Mouse (Mus musculus) hindbrain, embryonic 11.5 days (tissue): Measurements from ENCODE around the gene 0610037L13Rik. TPM values are rescaled to one million over a fixed set of nuclear protein-coding genes. Genes with fewer than 3 reads are reported as not detected.
A peak's percentile ranks its signal among the peaks of the same experiment; 100 is the strongest.

Experiments used
- ATAC-seq: fragments of 200-750 bp; cut with Nextera tagmentation; 2 replicates; pipeline ENCODE4 v1.8.0; 2017; ENCODE audit warnings: mild to moderate bottlenecking, moderate TSS enrichment, moderate library complexity; ENCODE audit not compliant: low FRiP score
- DNase-seq: peaks from one replicate; pipeline ENCODE4 v3.0.0-alpha.2; 2015; ENCODE audit warnings: low spot score
- H3K27ac ChIP-seq: fragments of 300-500 bp; sonication (generic); 2 replicates; pipeline ENCODE4 v1.5.1; 2014; ENCODE audit warnings: mild to moderate bottlenecking, low read depth, low read length
- H3K27me3 ChIP-seq: fragments of 300-500 bp; sonication (generic); 2 replicates; pipeline ENCODE4 v1.6.1; 2014; ENCODE audit warnings: mild to moderate bottlenecking, low read length, moderate library complexity, mixed read lengths; ENCODE audit not compliant: control insufficient read depth, insufficient read depth
- H3K36me3 ChIP-seq: fragments of 300-500 bp; sonication (generic); 2 replicates; pipeline ENCODE4 v1.6.1; 2014; ENCODE audit warnings: mild to moderate bottlenecking, low read length, moderate library complexity, mixed read lengths; ENCODE audit not compliant: control insufficient read depth, insufficient read depth
- H3K4me1 ChIP-seq: fragments of 300-500 bp; sonication (generic); replicated peaks from 2 replicates; pipeline ENCODE4 v1.6.1; 2014; ENCODE audit warnings: low read length, mixed read lengths; ENCODE audit not compliant: control insufficient read depth, insufficient read depth
- H3K4me2 ChIP-seq: fragments of 300-500 bp; sonication (generic); replicated peaks from 2 replicates; pipeline ENCODE4 v1.6.1; 2014; ENCODE audit warnings: mild to moderate bottlenecking, low read depth, low read length
- H3K4me3 ChIP-seq: fragments of 300-500 bp; sonication (generic); 2 replicates; pipeline ENCODE4 v1.5.1; 2014; ENCODE audit warnings: low read depth, low read length
- H3K9ac ChIP-seq: fragments of 300-500 bp; sonication (generic); 2 replicates; pipeline ENCODE4 v1.6.1; 2014; ENCODE audit warnings: low read depth, low read length
- H3K9me3 ChIP-seq: fragments of 300-500 bp; sonication (generic); 2 replicates; pipeline ENCODE4 v1.6.1; 2016; ENCODE audit warnings: low read length; ENCODE audit not compliant: control insufficient read depth
- WGBS: fragments of 180-500 bp; shearing (Covaris S2); extraction: QIAGEN DNeasy Blood & Tissue Kit; methylation state at CpG from one replicate; pipeline ENCODE4 v1.1.7; 2014; 5-methylcytosine and 5-hydroxymethylcytosine counted together
- polyA plus RNA-seq: library from polyadenylated mRNA; unstranded; fragments of >200 nt; fragmentation: Nextera tagmentation; extraction: Ambion mirVana; gene quantifications from 2 replicates; pipeline ENCODE4 v1.2.1, GENCODE M21; 2014

Gene 0610037L13Rik
- polyA plus RNA-seq, 1 experiment from 2014 or later, result 135 TPM

DNA sequence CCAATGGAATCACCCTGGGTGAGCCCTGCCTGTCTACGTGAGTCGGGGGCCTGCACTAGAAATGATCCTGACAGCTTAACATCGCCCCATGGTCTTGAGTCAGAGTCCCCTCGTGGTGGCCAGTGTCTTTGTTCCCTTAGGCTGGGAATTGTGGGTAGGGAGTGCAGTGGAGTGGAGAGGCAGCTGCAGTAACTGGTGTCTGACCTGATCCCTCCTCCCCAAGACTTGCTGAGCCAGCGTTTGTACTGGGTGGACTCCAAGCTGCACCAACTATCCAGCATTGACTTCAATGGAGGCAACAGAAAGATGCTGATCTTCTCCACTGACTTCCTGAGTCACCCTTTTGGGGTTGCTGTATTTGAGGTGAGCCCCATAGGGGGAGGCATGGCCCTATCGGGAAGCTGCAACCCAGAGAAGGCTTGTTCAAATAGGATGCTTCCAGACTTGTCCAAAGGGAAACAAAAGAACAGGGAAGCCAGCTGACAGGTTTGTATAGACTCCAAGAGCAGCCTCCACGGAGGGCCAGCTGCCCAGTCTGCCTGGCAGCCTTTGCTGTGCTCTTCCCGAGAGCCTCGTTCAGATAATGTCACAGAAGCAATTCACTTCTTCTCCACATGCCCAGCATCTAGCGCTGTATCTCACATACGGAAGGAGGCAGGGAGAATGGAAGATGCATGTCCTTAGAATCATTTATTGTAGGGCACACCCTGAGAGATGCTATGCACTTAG lies 32.5 kb upstream of the 0610037L13Rik start:
- H3K27ac ChIP-seq, result no peak overlapping the region
- 79% methylated on average over 11 of the region's 11 CpGs for WGBS
- DNase-seq (no peak), ATAC-seq (no peak)
- H3K9me3 ChIP-seq, result no peaks in the 10 kb centered on the region
- no peak overlapping the region for H3K4me3 ChIP-seq
- H3K36me3 ChIP-seq, result peaks cover 17% of the 10 kb centered on the region; the same call in 1 of the 2 replicates
- no peak overlapping the region for H3K4me2 ChIP-seq
- H3K27me3 ChIP-seq, result no peaks in the 10 kb centered on the region
- no peak overlapping the region for H3K9ac ChIP-seq
- no peaks in the 10 kb centered on the region for H3K4me1 ChIP-seq

GRCm38 (mm10) chr4:107858995-107859394 lies 30.6 kb upstream of the 0610037L13Rik start:
- WGBS, result 93% methylated on average over 7 of the region's 7 CpGs
- no peaks in the 10 kb centered on the region for H3K27me3 ChIP-seq
- peaks cover 19% of the 10 kb centered on the region; the same call in 1 of the 2 replicates for H3K36me3 ChIP-seq
- no peak for ATAC-seq
- H3K4me2 ChIP-seq, result no peak overlapping the region
- H3K27ac ChIP-seq, result no peak overlapping the region
- H3K4me3 ChIP-seq, result no peak overlapping the region
- no peaks in the 10 kb centered on the region for H3K9me3 ChIP-seq
- DNase-seq, result no peak
- no peak overlapping the region for H3K9ac ChIP-seq
- H3K4me1 ChIP-seq, result no peaks in the 10 kb centered on the region

- ATAC-seq (no peak), DNase-seq (no peak)
- WGBS, result 83% methylated on average over 4 of the region's 4 CpGs
- no peaks in the 10 kb centered on the region for H3K27me3 ChIP-seq
- H3K9ac ChIP-seq, result no peak overlapping the region
- H3K4me2 ChIP-seq, result no peak overlapping the region
- H3K4me1 ChIP-seq, result no peaks in the 10 kb centered on the region
- peaks cover 18% of the 10 kb centered on the region; the same call in 1 of the 2 replicates for H3K36me3 ChIP-seq
- no peaks in the 10 kb centered on the region for H3K9me3 ChIP-seq
- no peak overlapping the region for H3K27ac ChIP-seq
- no peak overlapping the region for H3K4me3 ChIP-seq
Observed at GRCm38 (mm10) chr4:107864866-107865265, 24.7 kb upstream of the 0610037L13Rik start.

GRCm38 (mm10) chr4:107879254-107880050 lies 10.2 kb upstream of the 0610037L13Rik start, which contains the start of gene Magoh:
TSS of gene Magoh (plus strand) at chr4:107879755.
- 4% methylated on average over 48 of the region's 48 CpGs for WGBS
- Histone ChIP-seq H3K4me3 (peak within 1 kb of the TSS; percentile 88), H3K4me1 (peaks cover 3% of the 10 kb centered on the region; the same call in 1 of the 2 replicates), H3K9ac (peak within 1 kb of the TSS; percentile 81), H3K36me3 (peaks cover 3% of the 10 kb centered on the region; the same call in 1 of the 2 replicates), H3K27me3 (no peaks in the 10 kb centered on the region), H3K9me3 (no peaks in the 10 kb centered on the region), H3K27ac (no peak within 1 kb of the TSS; the same call in 1 of the 2 replicates), H3K4me2 (peak within 1 kb of the TSS; percentile 74)
- ATAC-seq, result peak; percentile 93
- DNase-seq, result peak; percentile 99

GRCm38 (mm10) chr4:107881631-107882030 lies 8.0 kb upstream of the 0610037L13Rik start:
- Histone ChIP-seq H3K9ac (no peak overlapping the region), H3K27me3 (no peaks in the 10 kb centered on the region), H3K9me3 (no peaks in the 10 kb centered on the region), H3K4me1 (peaks cover 3% of the 10 kb centered on the region; the same call in 1 of the 2 replicates), H3K36me3 (peaks cover 5% of the 10 kb centered on the region; the same call in 1 of the 2 replicates), H3K4me2 (no peak overlapping the region), H3K27ac (no peak overlapping the region), H3K4me3 (no peak overlapping the region)
- ATAC-seq (no peak), DNase-seq (no peak)
- WGBS, result 95% methylated on average over 1 of the region's 1 CpGs

DNA sequence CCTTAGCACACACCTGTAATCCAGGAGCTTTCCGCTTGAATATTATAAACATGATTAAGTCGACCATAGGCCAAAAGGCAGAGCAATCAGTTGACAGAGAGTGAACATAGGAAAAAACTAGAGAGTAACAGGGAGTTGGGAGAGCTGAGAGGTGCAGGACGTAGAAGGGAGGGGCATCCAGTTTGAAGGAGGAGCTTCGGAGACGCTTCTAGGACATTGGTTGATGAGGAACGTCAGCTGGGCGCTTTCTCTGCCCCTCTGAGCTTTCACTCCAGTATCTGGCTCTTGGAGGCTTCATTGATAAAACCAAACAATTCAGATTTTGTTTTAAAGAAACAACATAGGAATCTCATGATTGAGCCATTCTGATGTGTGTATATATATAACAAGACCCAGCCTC lies 3.2 kb upstream of the 0610037L13Rik start:
- ATAC-seq, result no peak
- H3K36me3 ChIP-seq, result peaks cover 10% of the 10 kb centered on the region; the same call in 1 of the 2 replicates

DNA sequence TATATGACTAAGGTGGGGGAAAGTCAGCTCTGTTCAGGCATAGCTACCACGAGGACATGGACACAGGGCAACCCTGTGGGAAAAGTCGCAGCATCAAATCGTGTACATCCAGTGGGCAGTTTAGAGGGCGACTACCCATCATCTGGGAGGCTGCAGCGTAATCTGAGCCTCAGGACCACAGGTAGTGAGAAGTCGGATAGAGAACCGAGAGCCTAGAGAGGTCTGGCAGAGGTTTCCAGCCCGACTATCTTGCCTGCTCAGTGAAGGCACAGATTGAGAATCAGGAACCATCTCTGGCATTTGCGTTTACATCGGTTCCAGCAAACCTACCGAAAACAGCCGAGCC lies 255 bp upstream of the 0610037L13Rik start:
- ATAC-seq (peak; percentile 57), DNase-seq (no peak)
- H3K4me3 ChIP-seq, result peak overlapping the region; percentile 44
- WGBS, result under 1% methylated on average over 12 of the region's 12 CpGs
- peak overlapping the region; percentile 82 for H3K4me2 ChIP-seq
- peak overlapping the region; percentile 87 for H3K27ac ChIP-seq
- H3K9ac ChIP-seq, result peak overlapping the region; percentile 74
- no peaks in the 10 kb centered on the region for H3K9me3 ChIP-seq
- H3K27me3 ChIP-seq, result no peaks in the 10 kb centered on the region
- H3K4me1 ChIP-seq, result no peaks in the 10 kb centered on the region
- H3K36me3 ChIP-seq, result peaks cover 8% of the 10 kb centered on the region; the same call in 1 of the 2 replicates

More for the DNA sequence above, 3.2 kb upstream of the 0610037L13Rik start:
- no peaks in the 10 kb centered on the region for H3K9me3 ChIP-seq
- no peak overlapping the region for H3K4me3 ChIP-seq
- no peak overlapping the region for H3K9ac ChIP-seq
- no peaks in the 10 kb centered on the region for H3K4me1 ChIP-seq
- DNase-seq, result no peak
- no peak overlapping the region for H3K4me2 ChIP-seq
- H3K27me3 ChIP-seq, result no peaks in the 10 kb centered on the region
- H3K27ac ChIP-seq, result no peak overlapping the region
- WGBS, result 84% methylated on average over 7 of the region's 7 CpGs

- no peak overlapping the region for H3K4me2 ChIP-seq
Observed at GRCm38 (mm10) chr4:107892663-107893062, 3.0 kb downstream of the 0610037L13Rik start.

More at GRCm38 (mm10) chr4:107892663-107893062, 3.0 kb downstream of the 0610037L13Rik start:
- Histone ChIP-seq H3K4me1 (no peaks in the 10 kb centered on the region), H3K27ac (no peak overlapping the region), H3K36me3 (0 out of 2 replicates have a peak, but pooled peaks cover 2% of the 10 kb centered on the region), H3K4me3 (no peak overlapping the region), H3K9me3 (no peaks in the 10 kb centered on the region), H3K9ac (no peak overlapping the region), H3K27me3 (no peaks in the 10 kb centered on the region)
- WGBS, result 81% methylated on average over 2 of the region's 2 CpGs
- no peak for ATAC-seq
- peak; percentile 41 for DNase-seq
